Mouse (Mus musculus) frontal cortex, adult 2 months (tissue): Measurements from ENCODE around the gene Mrm3. TPM values are rescaled to one million over a fixed set of nuclear protein-coding genes. Genes with fewer than 3 reads are reported as not detected.

ENCODE experiments used
- DNase-seq, 2 experiments: peaks; one replicate each; pipeline ENCODE4 v3.0.0; 2022; ENCODE audit warnings: low spot score in 1 of 2; ENCODE audit errors: extremely low spot score in 1 of 2
- polyA plus RNA-seq: library from polyadenylated mRNA; depleted of rRNA; stranded (reverse); fragments of >200 nt; gene quantifications from 2 replicates; pipeline ENCODE4 v1.2.3, GENCODE M21; 2012

The Mrm3 gene
- polyA plus RNA-seq, 1 experiment = 16.7 TPM

- DNase-seq = no peak
Measured at GRCm38 (mm10) chr11:76247239-76247638, 3.7 kb downstream of the Mrm3 start.

DNA sequence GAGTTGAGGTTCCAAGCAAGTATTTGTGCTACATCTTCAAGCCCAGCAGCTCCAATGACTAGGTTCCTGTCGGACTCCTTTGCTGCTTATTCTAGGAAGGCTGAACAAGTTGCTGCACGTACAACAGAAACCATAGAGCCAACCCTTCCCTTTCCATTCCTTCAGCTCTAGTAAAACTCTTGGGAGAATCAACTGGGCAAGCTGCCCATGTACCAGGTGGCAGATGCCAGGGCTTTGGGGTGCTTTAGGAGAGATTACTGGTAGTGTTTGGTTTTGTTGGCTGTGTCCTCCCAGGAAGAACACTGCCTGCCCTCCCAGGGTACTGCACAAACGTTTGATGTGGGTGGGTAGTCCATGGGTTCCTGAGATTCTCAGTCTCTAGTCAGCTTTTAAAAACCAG is 8.5 kb downstream of the Mrm3 start:
- DNase-seq = no peak

DNA sequence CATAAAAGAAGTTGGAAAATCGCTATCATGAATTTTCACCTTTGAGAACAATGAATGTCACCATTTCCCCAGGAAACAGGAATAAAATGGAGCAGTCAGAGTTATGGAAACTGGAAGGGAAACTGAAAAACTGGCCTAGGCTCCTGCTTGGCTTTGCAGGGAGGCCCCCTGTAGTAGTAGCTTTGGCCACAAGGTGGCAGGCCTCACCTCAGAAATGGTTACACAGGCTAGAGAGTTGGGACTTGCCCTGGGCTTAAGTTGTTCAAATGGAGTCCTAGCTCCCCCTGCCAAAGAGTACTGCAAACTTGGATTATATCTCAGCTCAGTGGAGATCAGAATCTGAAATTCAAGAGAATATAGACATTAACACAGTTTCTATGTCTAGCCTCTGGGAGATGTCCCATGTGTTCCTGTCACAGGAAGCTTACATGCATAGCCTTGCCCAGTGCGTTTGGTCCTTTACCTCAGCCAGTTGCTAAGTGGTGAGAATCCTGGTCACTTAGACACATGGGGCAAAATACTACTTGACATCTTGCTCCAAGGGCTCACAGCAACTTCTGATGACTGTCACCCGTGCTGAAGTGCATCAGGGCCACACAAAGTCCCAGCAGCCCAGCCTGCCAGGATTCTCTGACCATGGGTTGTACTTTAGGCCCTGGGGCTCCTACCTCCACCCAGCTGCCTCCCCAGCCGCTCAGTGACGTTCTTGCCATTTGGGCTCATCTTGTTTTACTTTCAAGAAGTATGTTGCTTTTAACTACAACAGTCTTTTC is 9.8 kb downstream of the Mrm3 start:
- DNase-seq = peak; percentile 55 to 93

- no peak for DNase-seq
Measured at GRCm38 (mm10) chr11:76253918-76254264, 10.4 kb downstream of the Mrm3 start.

DNA sequence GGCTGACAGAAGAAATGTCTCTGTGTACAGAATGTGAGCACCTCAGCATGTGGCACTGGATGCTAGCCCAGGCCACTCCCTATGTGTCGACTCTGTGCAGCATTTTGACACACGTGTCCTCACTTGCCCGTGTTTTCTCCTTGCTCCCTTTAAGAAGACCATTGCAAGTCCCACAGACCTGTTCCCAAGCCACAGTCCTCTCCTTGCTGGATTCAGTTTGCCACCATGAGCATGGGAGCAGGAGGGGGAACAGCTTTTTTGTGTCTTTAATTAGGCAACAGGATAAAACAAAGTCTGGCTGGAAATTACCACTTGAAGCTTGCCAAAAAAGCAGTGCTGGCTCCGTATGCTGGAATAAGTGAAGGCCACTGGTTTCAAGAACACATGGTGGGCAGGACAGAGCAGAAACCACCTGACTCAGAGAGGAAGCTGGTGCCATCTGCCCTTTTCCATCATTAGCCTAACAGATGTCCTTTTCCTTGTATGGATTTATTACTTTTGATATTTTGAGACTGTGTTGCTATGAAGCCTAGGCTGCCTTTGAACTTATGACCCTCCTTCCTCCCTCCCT is 12.0 kb downstream of the Mrm3 start:
- DNase-seq = peak in 1 of 2 experiments; percentile 20

GRCm38 (mm10) chr11:76256129-76256528 is 12.6 kb downstream of the Mrm3 start:
- DNase-seq = no peak

GRCm38 (mm10) chr11:76257386-76257785 is 13.9 kb downstream of the Mrm3 start:
- DNase-seq = no peak

GRCm38 (mm10) chr11:76258511-76258910 is 15.0 kb downstream of the Mrm3 start:
- DNase-seq = no peak

DNA sequence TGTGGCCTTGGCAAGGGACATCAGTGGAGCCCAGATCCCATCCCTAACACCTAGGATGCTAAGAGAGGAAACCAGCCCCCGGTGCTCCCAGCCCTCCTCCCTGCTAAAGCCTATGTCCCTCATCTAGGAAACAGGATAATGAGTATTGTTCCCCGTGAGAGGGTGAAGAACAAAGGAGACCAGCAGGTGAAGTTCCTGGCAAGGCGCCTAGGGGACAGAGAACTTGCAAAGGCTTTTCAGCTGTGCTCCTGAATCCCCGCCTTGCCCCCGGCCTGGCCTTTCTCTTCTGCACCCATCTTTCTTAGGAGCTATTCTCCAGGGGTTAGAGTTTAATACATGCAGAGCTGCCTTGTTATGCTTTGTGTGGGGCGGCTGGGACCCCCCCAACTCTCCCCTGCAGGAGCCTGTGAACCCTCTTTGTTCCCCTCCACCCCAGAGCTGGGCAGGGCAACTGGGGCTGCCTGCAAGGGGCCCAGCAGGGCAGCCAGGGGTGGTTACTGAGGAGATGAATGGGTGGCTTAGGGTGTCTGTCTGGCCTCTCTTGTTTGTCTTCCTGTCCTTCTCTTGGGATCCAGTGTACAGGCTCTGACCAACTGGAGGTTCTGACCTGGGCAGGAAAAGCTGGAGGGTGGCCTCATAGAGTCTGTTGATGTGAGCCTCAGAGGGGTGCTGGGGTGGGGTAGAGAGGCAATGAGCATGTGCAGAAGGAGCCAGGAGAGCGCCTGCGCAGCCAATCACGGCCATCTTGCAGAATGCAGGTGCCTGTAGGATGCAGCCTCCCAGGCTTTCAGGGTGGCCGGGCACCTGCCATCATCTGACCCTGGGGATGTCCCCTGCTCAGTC is 16.9 kb downstream of the Mrm3 start:
- no peak for DNase-seq

GRCm38 (mm10) chr11:76261224-76261623 is 17.7 kb downstream of the Mrm3 start:
- no peak for DNase-seq

- no peak for DNase-seq
Measured at GRCm38 (mm10) chr11:76262611-76263351, 19.3 kb downstream of the Mrm3 start.

DNA sequence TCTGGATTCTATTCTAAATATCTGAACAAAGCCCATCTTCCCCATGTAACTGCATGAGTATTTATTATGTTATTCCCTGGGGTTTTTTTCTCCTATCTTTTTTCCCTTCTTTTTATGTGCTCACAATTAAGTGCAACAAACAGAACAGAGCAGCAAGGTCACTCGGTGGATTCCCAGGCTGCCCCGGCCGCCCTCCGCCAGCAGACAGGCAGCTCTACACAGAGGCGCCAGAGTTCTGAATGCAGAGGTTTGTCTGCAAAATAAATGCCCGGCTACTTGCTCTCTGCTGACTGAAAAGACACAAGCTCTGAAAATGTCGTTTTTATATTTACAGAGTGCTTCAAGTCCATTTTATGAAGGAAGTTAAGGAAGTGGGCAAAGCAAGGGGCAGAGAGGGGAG is 24.0 kb downstream of the Mrm3 start:
- no peak for DNase-seq

- peak; percentile 34 to 52 for DNase-seq
Measured at GRCm38 (mm10) chr11:76268001-76268459, 24.5 kb downstream of the Mrm3 start.

- DNase-seq = no peak
Measured at GRCm38 (mm10) chr11:76268521-76269065, 25.1 kb downstream of the Mrm3 start.

DNA sequence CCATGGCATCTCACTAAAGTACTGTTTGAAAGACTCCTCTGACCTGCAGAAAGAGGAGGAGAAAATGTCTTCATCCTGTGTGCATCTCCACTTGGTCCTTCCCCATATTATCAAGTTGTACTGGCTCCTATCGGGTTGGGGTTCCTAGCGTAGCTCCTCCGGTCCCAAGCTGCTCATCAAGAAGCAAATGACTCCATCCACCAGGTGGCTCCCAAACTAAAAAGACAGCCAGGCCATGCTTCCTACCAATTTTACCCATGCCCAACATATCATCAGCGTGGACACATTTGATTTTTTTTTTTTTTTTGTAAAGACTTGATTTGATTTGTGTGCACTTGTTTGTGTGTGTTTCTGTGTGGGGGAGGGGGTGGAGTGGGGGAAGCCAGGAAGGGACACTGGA is 28.9 kb downstream of the Mrm3 start:
- peak in 1 of 2 experiments; percentile 52 for DNase-seq

- DNase-seq = no peak
Measured at GRCm38 (mm10) chr11:76278960-76279852, 35.7 kb downstream of the Mrm3 start.

GRCm38 (mm10) chr11:76279971-76280370 is 36.5 kb downstream of the Mrm3 start:
- DNase-seq = no peak

DNA sequence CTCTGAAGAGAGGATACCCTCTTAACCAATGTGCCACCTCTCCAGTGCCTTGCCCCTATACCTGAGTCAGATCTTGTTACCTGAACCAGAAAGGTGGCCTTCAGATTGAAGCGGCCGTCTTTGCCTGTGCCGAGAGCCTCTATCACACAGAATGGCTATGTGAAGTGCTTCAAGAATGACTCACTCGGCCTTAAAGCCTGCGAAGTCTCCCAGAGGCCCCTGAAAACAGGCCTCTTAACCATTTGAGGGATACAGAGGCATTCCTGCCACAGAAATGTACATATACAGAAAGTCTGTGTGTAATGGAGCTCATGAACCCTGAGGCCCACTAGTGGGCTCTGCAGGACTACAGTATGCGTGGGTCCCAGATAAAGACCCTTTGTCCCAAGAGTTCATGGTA is 40.3 kb downstream of the Mrm3 start:
- no peak for DNase-seq

GRCm38 (mm10) chr11:76285431-76286075 is 42.0 kb downstream of the Mrm3 start:
- DNase-seq = peak in 1 of 2 experiments; percentile 40
